Mouse (Mus musculus): ENCODE results near the gene Arid1a.

- TF ChIP-seq GATA1 (IDR thresholded peaks at IDR 0.05; ENCODE audit: borderline replicate concordance, low read length) (no peak), FLI1 (IDR thresholded peaks at IDR 0.05; ENCODE audit: low read length) (no peak)
Observed at GRCm38 (mm10) chr4:133750184-133750775, 6.3 kb downstream of the Arid1a start.

All from megakaryocyte, embryonic 14.5 days (primary cell).